Mouse (Mus musculus): ENCODE data around the gene Haghl.

The Haghl gene

GRCm38 (mm10) chr17:25786280-25786679 is 807 bp upstream of the Haghl start, which contains the start of gene Ccdc78:
Gene Ccdc78 (plus strand): TSS chr17:25786580.
- DNase-seq, result no peak

- DNase-seq, result no peak
Measured at GRCm38 (mm10) chr17:25783861-25784574, 1.5 kb downstream of the Haghl start.

- no peak for DNase-seq
Measured at GRCm38 (mm10) chr17:25783086-25783485, 2.4 kb downstream of the Haghl start.

- no peak for DNase-seq
Measured at GRCm38 (mm10) chr17:25781339-25781738, 4.1 kb downstream of the Haghl start.

GRCm38 (mm10) chr17:25777948-25778347 is 7.5 kb downstream of the Haghl start:
- no peak for DNase-seq

- DNase-seq, result no peak
Measured at GRCm38 (mm10) chr17:25775318-25776062, 10.0 kb downstream of the Haghl start.

GRCm38 (mm10) chr17:25773549-25774120 is 11.8 kb downstream of the Haghl start, which contains the start of gene Narfl:
Gene Narfl (plus strand): TSS chr17:25773776.
- peak; percentile 95 to 96 for DNase-seq

GRCm38 (mm10) chr17:25769331-25769730 is 16.1 kb downstream of the Haghl start:
- no peak for DNase-seq

GRCm38 (mm10) chr17:25765886-25766285 is 19.6 kb downstream of the Haghl start:
- no peak for DNase-seq

- no peak for DNase-seq
Measured at GRCm38 (mm10) chr17:25762591-25762990, 22.9 kb downstream of the Haghl start.

GRCm38 (mm10) chr17:25761561-25761970 is 23.9 kb downstream of the Haghl start:
- DNase-seq, result no peak

GRCm38 (mm10) chr17:25760148-25760547 is 25.3 kb downstream of the Haghl start:
- no peak for DNase-seq

GRCm38 (mm10) chr17:25757691-25758090 is 27.8 kb downstream of the Haghl start:
- no peak for DNase-seq

- peak; percentile 50 to 55 for DNase-seq
Measured at GRCm38 (mm10) chr17:25756378-25757242, 28.9 kb downstream of the Haghl start.

GRCm38 (mm10) chr17:25755627-25756377 is 29.7 kb downstream of the Haghl start:
- DNase-seq, result peak in 1 of 2 experiments; percentile 12

GRCm38 (mm10) chr17:25755086-25755485 is 30.4 kb downstream of the Haghl start:
- no peak for DNase-seq

GRCm38 (mm10) chr17:25754241-25754640 is 31.2 kb downstream of the Haghl start, which contains the start of gene Msln:
Gene Msln (minus strand): TSS chr17:25754378.
- DNase-seq, result peak in 1 of 2 experiments; percentile 32

- DNase-seq, result peak; percentile 30 to 45
Measured at GRCm38 (mm10) chr17:25751446-25751845, 34.0 kb downstream of the Haghl start.

- no peak for DNase-seq
Measured at GRCm38 (mm10) chr17:25749314-25749713, 36.2 kb downstream of the Haghl start.

- no peak for DNase-seq
Measured at GRCm38 (mm10) chr17:25748238-25748637, 37.2 kb downstream of the Haghl start.

GRCm38 (mm10) chr17:25744311-25744710 is 41.2 kb downstream of the Haghl start:
- no peak for DNase-seq

GRCm38 (mm10) chr17:25743831-25744230 is 41.6 kb downstream of the Haghl start:
- DNase-seq, result no peak
